Mouse (Mus musculus): ENCODE data around the gene Nsun2.
A peak's percentile ranks its signal among the peaks of the same experiment; 100 is the strongest.

Gene Nsun2

GRCm38 (mm10) chr13:69533405-69534333 is at the start of gene Nsun2:
Gene Nsun2 (plus strand): TSS chr13:69533746.
- peak; percentile 64 for DNase-seq (ENCODE audit: low spot score)

DNA sequence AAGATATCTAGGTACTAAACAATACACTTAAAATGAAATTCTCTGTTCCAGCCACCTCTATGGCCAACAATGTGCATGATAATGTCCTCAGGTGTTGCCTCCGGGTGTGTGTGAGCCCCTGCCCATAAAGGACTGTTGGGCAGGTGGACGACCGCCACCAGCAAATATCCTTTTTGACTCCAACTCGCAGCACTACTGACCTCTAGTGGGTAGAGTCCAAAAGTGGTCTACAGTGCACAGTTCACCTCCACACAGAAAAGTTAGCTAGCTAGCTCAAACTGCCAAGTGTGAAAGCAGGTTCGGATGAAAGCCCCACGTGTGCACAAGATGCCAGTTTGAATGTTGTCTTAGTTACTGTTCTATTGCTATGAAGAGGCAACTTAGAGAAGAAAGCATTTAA is 48.2 kb upstream of the Nsun2 start:
- no peak for DNase-seq (ENCODE audit: low spot score)

DNA sequence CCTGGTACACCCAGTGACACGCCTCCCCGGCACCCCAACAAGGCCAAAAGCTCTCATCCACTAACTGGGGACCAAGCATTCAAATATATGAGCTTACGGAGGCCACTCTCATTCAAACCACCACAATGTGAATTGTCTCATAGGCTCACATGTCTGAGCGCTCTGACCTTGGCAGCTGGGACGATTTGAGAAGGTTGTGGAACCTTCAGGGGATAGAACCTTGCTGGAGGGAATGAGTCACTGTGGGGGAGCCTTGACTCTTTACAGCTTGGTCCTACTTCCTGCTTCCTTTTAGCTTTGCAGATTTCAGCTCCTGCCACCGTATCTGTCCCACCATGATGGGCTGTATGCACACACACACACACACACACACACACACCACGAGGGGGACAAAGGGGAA is 47.7 kb upstream of the Nsun2 start:
- DNase-seq (ENCODE audit: low spot score), result no peak

GRCm38 (mm10) chr13:69487108-69487507 is 46.4 kb upstream of the Nsun2 start:
- DNase-seq (ENCODE audit: low spot score), result no peak

GRCm38 (mm10) chr13:69487611-69488275 is 45.8 kb upstream of the Nsun2 start:
- no peak for DNase-seq (ENCODE audit: low spot score)

GRCm38 (mm10) chr13:69488565-69489255 is 44.8 kb upstream of the Nsun2 start:
- DNase-seq (ENCODE audit: low spot score), result peak; percentile 57

GRCm38 (mm10) chr13:69489777-69490176 is 43.8 kb upstream of the Nsun2 start:
- DNase-seq (ENCODE audit: low spot score), result peak; percentile 56

DNA sequence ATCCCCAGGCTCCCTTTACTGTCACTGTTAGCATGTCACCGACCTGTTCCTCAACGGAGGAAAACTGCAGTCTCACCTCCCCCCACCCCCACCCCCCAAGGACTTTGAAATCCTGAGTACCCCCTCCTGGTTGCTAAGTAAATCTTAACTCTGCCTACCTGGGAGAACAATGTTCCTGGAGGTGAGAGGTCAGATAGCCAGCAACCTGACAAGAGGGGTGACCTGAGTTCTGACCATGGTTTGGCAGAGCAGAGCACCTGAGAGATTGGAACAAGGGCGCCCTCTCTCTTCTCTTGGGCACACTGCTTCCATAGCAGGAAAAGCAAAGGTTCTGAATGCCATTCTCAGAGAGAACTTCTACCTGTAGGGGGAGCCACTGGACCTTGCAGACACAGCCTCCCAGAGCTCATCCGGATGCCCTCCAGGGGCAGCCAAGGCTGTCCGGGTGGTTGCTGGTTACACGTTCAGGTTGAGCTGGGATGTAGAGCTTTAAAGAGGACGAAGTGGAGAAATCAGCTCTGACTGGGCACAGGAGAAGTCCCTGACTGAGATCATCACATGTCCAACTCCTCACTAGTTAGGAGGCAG is 40.6 kb upstream of the Nsun2 start:
- DNase-seq (ENCODE audit: low spot score), result peak; percentile 60

DNA sequence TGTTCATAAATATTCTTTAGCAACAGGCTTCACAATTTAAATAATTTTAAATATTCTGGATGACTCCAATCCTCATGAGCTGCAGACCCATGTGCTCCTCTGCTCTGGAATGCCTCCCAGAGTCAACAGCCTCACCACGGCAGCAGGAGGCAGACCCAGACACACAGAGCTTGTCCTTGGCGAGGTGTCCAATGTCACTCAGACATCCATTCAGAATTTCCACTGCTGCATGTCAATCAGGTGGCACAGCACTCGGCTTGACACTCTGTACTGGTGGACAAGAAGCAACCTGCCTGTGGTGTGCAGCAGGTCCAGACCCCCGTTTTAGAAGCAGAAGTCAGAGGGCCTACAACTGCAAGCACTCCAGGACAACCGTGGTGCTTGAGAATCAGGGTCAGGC is 35.3 kb upstream of the Nsun2 start:
- no peak for DNase-seq (ENCODE audit: low spot score)

GRCm38 (mm10) chr13:69502157-69502750 is 31.3 kb upstream of the Nsun2 start:
- DNase-seq (ENCODE audit: low spot score), result no peak

GRCm38 (mm10) chr13:69502863-69503262 is 30.7 kb upstream of the Nsun2 start:
- no peak for DNase-seq (ENCODE audit: low spot score)

GRCm38 (mm10) chr13:69506341-69507086 is 27.0 kb upstream of the Nsun2 start:
- DNase-seq (ENCODE audit: low spot score), result no peak

- DNase-seq (ENCODE audit: low spot score), result no peak
These were observed 25.9 kb upstream of the Nsun2 start for GRCm38 (mm10) chr13:69507666-69508065.

DNA sequence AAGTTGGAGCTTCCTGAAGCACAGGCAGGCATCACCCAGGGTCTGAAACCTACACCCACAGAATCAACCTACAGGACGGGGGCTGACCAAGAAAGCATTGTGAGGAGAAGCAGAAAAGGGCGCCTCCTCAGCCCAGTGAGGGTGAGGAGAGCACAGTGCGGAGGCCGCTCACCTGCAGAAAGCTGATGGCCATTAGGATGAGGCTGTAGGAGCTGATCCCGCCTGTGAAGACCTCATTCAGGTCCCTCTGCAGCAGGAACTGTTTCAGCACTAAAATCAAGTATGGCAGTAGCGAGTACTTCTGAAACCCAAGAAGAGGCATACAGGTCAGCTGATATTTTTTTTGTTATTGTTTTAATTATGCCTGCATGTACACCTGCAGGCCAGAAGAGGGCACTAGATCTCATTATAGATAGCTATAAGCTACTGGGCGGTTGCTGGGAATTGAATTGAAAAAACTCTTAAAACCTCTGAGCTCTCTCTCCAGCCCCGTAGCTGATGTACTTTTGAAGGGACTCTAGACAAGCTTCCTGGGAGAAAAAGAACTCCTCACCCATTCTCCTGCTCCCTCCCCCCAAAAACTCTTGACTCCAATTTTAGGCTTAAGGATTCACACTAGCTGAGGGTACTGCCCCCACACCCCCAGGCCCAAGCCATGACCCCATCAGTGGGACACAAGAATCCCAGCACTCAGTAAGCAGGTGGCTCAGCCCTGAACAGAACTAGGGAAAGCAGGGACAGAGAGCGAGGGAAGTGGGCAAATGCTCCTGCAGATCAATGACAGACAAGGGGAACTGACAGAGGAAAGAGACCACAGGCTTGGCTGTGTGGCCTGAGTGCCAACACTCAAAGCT is 23.9 kb upstream of the Nsun2 start:
- DNase-seq (ENCODE audit: low spot score), result no peak

DNA sequence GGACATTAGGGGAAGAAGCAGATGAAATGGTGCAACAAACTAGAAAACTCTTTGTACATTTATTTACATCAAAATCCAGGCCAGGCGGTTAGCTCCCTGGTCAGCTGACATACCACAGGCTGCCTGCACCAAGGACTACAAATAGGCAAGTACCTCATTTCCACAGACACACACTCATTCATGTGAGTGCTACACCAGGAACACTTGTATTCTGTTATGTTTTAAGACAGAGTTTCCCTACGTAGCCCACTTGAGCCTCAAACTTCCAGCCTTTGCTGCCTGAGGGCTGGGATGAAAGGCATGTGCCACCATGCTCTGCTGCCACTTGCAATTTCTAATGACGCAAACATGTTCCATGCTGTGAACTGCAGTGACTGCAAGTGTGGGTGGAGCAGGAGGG is 18.5 kb upstream of the Nsun2 start:
- no peak for DNase-seq (ENCODE audit: low spot score)

DNA sequence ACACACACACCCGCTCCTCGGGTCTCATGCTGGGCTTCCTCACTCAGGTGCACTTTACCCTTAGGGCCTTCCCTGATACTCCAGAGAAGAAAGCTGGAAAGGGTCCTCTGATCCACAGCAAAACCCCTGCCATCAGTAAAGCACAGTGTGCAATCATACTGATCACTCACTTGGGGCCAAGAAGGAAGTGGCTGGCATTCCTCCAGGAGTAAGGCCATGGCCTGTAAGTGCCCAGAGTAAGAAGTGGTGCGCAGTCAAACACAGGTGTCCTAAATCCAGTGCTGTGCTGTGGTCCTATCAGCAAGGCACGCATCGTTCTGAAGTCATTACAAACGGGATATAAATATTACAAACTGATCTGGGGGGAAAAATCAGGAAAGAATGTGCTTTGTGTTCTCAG is 16.1 kb upstream of the Nsun2 start:
- peak; percentile 27 for DNase-seq (ENCODE audit: low spot score)

DNA sequence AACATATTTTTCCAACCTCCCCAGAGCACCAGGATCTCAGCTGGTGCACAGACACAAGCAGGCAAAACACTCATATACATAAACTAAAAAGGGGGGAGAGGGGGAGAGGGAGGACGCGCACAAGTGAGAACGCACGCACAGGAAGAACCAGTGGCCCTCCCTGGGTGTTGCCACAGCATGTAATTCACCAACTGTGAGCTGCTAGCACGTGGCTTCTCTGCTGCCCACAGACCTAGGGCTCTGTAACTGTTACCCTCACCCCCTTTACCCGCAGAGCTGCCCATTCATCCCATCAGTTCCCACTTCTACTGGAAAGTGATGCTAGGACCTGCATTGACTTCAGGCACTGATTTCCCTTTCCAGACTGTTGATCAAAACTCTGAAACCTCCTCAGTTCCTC is 14.4 kb upstream of the Nsun2 start:
- DNase-seq (ENCODE audit: low spot score), result no peak

DNA sequence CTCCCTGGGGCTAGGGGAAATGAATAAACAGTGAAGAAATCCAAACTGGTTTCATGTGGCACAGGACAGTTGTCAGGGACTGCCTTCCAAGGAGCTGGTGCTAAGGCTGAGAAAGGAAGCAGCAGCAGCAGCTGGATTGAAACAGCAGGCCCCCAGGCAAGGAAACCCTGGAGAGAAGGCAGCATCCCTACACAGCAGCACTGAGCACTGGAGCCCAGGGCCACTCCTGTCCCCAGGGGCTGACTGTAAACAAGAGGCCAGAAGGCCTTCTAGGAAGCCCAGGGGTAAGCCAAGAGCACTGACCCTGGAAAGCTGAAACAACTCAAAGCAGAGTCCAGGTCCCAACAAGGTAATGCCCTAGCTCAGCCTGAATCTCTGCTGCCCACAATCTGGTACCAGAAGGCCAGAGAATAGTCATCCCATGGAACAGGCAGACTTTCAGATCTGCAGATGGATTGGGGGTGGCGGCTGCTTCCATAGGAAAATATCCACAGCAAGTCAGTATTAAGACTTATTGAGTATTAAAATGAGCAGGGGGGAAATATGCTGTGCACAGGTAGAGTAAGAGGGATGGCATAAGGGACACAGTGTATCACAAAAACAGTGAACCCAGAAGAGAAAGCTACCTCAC is 11.3 kb upstream of the Nsun2 start:
- DNase-seq (ENCODE audit: low spot score), result no peak

- DNase-seq (ENCODE audit: low spot score), result no peak
These were observed 9.9 kb upstream of the Nsun2 start for GRCm38 (mm10) chr13:69523444-69524157.

Data from urinary bladder, postnatal 14 days (tissue).